Mouse (Mus musculus) adipose tissue, adult 10 weeks (tissue): ENCODE measurements around the gene Esp4. TPM values are rescaled to one million over a fixed set of nuclear protein-coding genes. Genes with fewer than 3 reads are reported as not detected.

Source experiments
- polyA plus RNA-seq: library from polyadenylated mRNA; stranded (reverse); fragments of 350-450 nt; fragmentation: Illumina TruSeq; extraction: RNeasy Lipid Tissue Mini Kit (QIAGEN cat#74804); gene quantifications from one replicate; pipeline ENCODE4 v1.2.3, GENCODE M21; 2014; ENCODE audit warnings: low read depth, low replicate concordance

Esp4 gene
- polyA plus RNA-seq, result not detected

DNA sequence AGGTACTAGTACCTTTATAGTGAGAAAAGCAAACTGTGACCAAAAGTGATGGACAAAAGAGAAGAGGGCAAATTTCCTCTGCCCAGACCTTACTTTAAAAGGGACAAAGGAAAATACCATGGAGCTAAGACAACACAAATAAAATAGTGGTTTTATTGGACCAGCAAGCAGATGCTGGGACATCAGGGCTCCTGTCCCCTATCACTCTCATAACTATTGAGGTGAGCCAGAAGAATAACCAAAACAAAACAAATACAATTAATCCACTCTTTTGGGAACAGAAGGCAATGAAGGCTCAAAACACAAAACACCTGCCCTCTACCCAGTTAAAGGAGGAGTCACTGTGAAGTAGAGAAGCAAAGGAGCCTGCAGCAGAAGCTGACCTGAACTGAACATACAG, at the start of gene Esp4:
Gene Esp4 (plus strand): TSS at position 301 of the 400 bp plus-strand sequence.

GRCm38 (mm10) chr17:40561207-40561606, 37.2 kb upstream of the Esp4 start, which contains the start of gene Esp6:
TSS of gene Esp6 (plus strand) at chr17:40561507.

DNA sequence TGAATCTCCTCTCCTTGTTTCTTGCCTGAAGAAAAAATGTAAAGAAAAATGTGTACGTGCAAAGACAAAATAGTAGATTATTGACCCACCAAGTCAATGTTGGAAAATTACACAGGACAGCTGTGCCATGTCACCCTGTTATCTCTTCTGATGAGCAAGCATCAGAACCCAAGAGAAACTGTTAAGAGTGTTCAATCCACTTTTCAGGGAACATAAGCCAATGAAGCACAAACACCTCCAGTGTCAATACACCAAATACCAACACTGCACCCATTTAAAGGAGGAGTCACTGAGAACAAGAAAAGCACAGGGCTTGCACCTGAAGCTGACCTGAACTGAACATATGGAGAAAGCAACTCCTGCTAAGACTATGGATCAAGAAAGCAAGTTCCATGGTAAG, 33.4 kb downstream of the Esp4 start, which contains the start of gene Esp3:
Gene Esp3 (plus strand): TSS at position 301 of the 400 bp plus-strand sequence.

Other genes with a start within 250 kb of the Esp4 start
- not detected for gene Esp8, start 78.6 kb upstream of the Esp4 start, polyA plus RNA-seq
- not detected for gene Esp6, start 37.1 kb upstream of the Esp4 start, polyA plus RNA-seq
- gene Esp3, start 33.5 kb downstream of the Esp4 start, polyA plus RNA-seq, result not detected
- not detected for gene Esp1, start 128.5 kb downstream of the Esp4 start, polyA plus RNA-seq
- gene Crisp2, start 208.4 kb downstream of the Esp4 start, polyA plus RNA-seq, result 72.0 TPM
- not detected for gene Rhag, start 212.5 kb downstream of the Esp4 start, polyA plus RNA-seq